Mouse (Mus musculus): Measurements from ENCODE around the gene Bod1. TPM values are rescaled to one million over a fixed set of nuclear protein-coding genes. Genes with fewer than 3 reads are reported as not detected.

The Bod1 gene
- 35.2 TPM for polyA plus RNA-seq (2017; shearing (Covaris generic))

GRCm38 (mm10) chr11:31671354-31672169 is at the start of gene Bod1:
Gene Bod1 (minus strand): TSS chr11:31671885.

Other genes with a start within 250 kb of the Bod1 start
- 11.9 TPM for gene Cpeb4, start 200.3 kb upstream of the Bod1 start, polyA plus RNA-seq (2017; shearing (Covaris generic))